Mouse (Mus musculus) R1 (cell line): ENCODE results near the gene Nacc1.
A peak's percentile ranks its signal among the peaks of the same experiment; 100 is the strongest.

Experiments used
- DNase-seq: peaks from one replicate; pipeline ENCODE4 v3.0.0-alpha.2; 2018; ENCODE audit warnings: low read depth, low spot score

Gene Nacc1

DNA sequence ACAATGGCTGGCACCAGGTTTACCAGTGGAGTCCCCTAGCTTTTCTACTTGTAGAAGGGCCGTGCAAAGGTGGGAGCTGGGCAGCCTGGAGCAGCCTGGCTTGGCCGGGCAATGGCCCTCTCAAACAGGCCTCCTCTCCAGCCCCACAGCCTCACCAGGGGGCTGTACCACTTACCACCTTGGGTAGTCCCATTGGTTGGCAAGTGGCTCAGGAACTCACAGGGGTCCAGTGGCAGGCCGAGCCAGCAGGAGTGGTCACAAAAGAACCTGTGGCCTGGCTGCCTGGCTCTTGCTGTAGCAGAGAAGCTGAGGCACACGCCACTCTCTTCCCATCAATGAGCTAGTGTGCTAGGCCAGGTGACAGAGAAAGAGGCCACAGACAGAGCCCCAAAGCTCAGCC is 26.5 kb upstream of the Nacc1 start:
- no peak for DNase-seq

DNA sequence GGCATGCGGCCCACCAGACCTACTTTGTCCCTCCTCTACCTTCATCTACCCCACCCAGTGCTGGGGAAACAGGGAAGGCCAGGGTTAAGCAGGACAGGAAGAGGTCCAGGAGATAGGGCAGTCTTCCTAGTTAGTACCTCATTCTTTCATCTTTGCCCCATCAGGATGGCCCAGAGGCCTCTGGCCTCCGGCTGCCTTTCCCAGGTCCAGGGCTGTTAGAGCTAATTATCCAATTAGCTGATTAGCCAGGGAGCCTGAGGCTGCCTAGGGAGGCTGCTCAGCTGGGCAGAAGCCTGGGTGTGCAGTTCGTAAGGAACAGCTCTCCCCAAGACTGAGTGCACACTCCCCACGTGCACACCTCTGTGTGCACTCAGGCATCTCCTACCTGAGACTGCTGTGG is 25.7 kb upstream of the Nacc1 start:
- no peak for DNase-seq

DNA sequence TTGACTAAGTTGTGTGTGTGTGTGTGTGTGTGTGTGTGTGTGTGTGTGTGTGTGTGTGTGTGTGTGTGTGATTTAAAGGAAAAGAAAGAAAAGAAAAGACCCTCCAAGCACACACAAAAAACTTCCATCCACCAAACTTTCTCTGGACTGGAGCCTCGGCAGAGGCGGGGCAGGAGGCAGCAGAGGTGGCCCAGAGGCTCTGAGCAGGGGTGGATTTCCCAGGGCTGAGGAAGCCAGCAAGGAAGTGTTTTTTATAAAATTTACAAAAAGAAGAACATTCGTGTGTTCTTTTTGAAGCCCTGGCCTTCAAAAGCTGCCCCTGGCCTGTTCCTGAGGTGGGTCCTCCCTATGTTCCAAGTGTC is 25.1 kb upstream of the Nacc1 start:
- no peak for DNase-seq

DNA sequence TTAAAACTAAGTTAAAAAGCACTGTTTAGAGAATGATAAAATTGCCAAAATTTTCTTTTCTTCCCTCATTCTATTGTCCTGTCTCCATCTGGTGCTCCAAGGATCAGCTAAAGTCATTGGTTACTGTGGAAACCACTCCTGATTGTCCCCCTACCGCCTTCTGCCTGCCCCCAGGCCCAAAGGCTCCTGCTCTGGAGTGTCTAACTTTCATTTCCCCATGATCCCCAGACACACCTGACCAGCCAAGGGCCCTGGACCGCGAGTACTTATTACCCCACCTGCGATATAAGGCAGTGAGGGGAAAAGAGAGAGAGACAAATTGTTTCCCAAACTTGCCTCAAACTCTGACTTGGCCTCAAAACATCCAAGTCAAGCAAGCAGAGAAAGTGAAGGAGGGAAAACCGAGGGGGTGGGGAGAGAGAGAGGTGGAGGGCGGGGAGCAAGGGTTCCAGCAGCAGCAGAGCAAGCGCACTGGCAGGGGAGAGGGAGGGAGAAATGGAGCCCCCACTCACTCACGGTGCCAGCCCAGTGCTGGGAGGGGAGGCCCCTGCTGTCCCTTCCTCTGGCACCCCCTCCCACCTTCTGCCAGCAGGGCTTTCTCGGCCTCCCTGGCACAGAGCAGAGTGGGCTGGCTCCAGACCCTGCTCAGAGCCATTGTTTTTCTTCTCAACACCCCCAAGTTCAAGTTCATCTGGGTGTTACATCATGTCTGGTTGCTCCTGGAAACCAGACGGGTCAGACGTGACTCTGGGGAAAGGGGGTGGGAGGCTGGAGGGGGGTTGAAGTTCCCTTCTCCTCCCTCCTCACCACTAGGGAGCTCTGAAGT is 24.5 kb upstream of the Nacc1 start:
- no peak for DNase-seq

DNA sequence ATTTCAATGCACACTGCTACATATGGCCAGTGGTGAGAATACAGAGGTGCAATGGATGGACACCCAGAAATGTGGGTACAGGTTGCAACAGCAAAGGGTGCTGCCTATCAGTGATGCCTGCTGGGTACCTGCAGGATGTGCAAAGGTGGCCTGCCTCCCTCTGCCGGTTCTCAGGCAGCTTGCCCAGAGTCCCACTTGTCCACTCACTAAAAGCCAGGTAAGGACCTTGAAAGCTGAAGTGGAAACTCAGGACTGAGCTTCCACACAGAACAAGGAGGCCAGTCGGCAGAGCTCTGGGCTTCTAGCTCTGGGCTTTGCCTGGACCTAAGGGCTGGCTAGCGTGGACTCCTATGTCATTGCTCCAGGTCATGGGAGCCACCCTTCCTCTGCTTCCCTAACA is 23.6 kb upstream of the Nacc1 start:
- DNase-seq: no peak

DNA sequence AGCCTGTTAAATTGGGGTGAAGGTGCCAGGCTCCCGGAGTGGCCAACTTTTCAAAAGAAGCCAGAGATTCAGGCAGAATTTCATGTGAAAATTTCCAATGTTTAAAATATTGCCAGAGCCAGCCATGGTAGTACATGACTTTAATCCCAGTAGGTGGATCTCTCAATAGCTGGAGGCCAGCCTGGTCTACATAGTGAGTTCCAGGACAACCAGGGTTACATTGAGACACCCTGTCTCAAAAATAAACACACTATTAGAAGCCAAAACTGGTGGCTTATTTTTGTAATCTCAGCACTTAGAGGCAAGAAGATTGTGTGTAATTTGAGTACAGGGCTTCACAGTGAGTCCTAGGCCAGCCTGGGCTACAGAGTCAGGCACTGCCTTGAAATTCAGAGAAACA is 22.3 kb upstream of the Nacc1 start:
- DNase-seq: no peak

DNA sequence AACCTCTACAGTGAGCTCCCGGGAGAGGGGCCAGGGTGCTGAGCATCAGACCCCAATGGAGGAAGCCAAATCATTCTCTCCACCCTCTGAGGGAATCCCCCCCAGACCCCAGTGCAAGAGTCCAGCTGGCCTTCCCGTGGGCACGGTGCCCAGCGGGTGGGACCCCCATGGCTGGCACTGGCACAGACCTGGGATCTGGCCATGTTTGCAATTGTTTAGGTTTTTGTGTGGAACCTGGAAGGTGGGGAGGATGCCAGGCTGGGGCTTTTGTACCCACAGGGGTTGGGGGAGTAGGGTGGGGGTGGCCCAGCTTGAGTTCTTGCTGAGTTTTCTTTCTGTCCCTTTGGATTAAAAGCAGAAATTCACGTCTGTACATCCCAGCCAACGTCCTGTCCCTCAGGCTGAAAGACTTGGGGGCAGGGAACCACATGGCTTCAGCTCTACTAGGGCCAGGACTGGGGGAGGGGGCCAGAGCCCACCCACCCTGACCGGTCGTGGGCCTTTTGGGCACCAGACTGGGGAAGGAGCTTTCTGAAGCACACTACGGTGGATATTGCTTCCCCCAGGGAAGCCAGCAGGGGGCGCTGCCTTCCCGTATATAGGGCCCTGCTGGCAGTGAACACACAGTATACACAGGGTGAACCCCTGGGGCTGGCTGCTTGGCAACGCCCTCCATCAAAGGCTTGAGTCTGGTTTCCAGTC is 21.3 kb upstream of the Nacc1 start:
- DNase-seq: peak; percentile 92

DNA sequence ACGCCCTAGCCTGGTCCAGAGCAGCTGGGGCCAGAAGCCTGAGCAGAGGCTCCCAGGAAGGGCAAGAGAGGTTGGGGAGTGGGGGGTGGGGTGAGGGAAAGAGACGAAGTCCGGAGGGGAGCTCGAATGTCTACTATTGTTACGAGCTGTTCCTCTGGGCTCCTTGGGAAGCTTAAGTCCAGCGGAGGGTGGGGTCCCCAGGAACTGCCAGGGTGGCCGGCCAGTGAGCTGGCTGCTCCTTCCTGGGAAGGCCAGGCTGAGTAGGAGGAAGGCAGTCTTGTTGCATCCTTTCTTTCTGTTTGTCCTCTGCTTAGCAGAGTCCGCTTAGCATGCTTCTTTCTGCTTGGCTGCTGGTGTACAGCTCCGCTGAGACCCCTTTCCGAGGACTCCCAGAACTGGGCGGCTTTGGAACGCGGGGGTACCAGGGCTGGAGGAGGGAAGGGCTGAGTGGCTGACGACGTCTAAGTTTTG is 20.4 kb upstream of the Nacc1 start:
- DNase-seq: no peak

DNA sequence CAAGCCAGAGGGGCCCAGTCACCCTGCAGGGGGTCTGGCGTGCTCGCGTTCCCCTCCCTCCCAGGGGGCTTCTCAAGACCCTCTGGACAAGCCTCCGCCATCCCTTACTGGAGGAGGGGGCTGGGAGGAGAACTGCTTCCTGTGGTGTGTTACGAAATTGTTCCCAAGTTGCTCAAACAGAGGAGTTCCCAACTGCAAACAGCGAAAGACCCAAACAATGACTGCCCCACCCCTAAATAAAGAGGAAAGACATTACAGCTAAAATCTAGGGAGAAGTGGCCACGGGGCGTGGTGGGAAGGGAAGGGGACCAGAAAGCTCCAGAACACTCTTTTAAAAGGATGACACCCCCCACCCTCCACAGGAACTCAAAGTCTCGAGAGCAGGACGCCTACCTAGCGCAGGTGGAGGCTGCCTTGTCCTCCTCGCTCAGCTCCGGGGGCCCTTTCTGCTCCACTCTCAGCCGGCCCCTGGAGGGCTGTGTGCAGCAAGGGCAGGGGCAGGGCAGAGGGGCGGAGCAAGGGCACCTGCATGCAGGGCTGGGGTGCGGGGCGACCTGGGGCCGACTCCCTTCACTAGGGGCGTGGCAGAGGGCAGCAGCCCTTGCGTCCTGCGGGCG is 19.7 kb upstream of the Nacc1 start:
- DNase-seq: peak; percentile 70

DNA sequence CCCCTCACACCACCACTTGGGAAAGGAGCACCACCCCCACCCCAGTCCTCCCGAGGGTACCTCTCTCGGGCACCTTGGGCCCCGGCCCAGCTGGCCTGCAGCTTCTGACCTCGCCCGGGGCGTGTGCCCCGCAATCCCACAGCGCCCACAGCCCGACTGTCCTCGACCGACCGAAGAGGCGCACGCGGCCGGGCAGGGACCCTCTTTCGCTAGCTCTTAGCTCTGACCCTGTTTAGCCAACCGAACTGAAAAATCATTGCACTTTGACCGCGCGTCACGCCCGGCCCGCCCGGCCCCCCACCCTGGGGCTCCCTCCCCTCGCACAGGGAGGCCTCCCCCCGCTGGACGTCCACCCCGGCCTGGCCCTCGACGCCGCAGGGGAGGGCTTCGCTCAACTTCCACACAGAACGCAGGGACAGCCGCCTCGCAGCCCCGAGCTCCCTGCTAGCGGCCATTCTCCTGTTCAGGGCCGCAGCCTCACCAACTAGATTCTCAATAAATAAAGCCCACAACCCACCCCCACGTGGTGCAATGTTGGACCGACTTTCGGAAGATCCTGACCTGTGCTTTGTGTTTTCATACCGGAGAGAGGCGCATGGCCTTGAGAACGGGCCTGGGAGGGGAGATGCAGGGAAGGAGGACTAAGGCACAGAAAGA is 19.1 kb upstream of the Nacc1 start:
- peak; percentile 40 for DNase-seq

DNA sequence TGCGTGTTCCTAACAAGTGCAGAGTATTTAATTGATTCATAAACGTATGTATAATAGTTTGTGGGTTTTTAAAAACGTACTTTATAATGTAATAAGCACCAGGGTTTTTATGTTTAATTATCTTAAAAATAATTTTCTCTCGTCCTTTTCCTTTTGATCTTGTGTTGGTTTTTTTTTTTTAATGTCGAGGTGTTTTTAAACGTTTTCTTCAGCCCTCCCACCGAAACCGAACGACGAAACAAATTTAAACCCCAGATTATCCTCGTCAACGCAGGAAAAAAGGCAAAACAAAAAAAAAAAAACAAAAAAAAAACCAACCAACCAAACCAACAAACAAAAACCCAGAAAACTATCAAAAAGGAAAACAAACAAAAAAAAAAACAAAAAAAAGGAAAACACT is 18.3 kb upstream of the Nacc1 start:
- no peak for DNase-seq

DNA sequence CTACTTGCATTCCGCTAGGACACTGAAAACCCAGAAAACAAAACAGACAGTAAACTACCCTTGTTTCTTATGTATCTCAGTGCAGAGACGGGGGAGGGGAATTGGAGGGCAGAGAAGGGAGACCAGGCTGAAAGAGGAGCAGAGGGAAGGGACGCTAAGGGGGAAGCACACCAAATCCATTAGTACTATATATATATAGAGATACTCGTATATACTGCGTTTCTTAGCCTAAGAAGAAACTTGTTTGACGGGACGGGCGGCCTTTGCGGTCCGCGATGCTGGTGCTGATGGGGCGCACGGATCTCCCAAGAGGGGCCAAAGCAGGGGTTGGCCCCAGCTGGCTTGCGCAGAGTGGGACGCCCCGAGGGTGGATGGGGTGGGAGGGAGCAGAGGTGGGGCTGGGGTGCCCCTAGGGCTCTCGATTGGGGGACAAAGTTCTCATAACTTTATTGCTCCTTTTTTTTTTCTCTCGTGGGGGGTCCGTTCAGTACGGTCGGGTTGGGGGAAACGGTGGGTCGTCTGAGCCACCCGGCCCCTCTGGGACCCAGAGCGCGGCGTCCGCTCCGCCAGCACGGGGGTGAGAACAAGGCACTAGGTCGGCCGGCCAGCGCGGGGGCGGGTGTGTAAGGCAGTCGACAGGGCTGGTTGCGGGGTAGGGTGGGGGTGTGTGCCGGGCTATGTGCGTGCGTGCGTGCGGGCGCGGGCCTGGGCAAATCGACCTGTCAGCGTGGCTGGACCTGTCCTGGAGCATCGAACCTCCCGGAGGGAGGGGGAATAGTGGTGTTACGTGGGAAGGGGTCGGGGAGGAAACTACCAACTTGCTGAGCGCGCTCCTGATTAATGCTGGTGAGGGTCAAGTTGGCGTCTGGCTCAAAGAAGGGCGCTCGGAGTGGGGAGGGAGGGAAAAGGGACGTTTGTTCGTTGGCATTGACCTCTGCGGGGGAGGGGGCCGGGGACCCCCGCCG is 17.5 kb upstream of the Nacc1 start:
- peak; percentile 67 for DNase-seq

DNA sequence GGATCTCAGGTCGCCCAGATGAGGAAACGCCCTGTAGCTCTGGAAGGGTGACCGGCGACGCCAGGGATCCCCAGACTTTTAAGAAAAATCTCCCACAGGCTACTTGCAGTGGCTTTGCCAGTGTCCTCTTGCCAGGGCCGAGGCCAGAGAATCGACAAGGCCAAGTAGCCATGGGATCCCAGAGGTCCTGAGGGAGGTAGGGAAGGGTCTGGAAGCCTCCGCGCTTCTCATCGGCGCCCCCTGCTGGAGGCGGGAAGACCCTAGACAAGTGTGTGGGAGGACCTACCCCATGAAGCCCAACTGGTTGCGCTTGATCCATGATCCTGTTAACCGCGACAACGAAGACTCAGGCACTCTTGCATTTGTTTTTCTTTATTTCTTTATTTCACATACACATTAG is 16.7 kb upstream of the Nacc1 start:
- peak; percentile 92 for DNase-seq

DNA sequence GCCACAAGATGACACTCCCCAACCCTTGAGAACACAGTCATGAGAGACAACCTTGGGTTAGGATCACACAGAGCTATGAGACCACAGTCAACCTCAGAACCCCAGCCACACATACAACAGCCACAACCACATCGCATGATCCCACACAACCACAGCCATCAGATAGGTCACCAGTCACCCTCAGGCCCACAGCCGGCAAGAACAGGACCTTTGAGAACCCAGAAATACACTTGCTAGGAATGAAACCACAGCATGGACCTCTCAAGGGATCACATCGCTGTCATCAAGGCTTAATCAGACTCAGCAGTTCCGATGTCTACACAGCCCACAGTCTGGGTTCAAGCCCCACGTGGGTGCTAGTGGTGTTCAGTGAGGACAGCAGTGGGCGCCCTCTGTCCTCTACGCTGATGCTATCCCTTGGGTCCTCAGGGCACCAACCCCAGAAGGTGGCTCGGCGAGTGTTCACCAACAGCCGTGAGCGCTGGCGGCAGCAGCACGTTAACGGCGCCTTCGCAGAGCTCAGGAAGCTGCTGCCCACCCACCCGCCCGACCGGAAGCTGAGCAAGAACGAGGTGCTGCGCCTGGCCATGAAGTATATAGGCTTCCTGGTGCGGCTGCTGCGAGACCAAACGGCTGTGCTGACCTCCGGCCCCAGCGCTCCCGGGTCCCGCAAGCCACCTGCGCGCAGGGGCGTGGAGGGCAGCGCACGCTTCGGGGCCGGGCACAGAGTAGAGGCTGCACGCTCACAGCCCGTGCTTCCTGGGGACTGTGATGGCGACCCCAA is 16.0 kb upstream of the Nacc1 start:
- no peak for DNase-seq

DNA sequence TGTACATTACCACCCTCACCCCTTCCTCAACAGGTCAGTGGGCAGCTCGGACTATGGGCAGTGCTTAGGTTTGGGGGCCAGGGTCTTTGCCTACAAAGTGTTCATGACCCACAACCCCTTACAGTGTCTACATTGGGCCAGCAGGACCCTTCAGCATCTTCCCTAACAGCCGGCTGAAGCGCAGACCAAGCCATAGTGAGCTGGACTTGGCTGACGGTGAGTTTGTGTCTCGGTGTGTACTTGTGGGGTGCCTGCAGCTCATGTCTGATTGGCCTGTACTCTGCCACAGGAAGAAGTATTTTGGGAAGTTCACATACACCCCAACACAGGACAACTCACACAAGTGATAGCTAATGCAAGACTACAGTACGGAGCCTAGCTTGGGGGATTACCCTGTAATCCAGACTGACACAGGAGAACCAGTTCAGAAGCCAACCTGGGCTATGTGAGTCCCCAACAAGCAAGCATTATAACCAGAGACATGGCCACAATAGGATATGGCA is 15.4 kb upstream of the Nacc1 start:
- no peak for DNase-seq

DNA sequence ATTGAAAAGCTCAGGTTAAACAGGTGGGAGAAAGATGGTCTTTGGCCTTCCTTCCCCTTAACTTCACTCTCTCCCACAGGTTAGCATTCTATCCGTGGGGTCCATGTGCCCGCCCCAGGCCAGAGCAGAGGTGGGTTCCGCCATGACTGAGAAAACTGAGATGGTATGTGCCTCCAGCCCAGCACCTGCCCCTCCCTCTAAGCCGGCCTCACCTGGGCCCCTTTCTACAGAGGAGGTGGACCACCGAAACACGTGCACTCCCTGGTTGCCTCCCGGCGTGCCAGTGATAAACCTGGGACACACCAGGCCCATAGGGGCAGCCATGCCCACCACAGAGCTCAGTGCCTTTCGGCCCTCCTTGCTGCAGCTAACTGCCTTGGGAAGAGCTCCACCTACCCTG is 14.9 kb upstream of the Nacc1 start:
- DNase-seq: no peak

DNA sequence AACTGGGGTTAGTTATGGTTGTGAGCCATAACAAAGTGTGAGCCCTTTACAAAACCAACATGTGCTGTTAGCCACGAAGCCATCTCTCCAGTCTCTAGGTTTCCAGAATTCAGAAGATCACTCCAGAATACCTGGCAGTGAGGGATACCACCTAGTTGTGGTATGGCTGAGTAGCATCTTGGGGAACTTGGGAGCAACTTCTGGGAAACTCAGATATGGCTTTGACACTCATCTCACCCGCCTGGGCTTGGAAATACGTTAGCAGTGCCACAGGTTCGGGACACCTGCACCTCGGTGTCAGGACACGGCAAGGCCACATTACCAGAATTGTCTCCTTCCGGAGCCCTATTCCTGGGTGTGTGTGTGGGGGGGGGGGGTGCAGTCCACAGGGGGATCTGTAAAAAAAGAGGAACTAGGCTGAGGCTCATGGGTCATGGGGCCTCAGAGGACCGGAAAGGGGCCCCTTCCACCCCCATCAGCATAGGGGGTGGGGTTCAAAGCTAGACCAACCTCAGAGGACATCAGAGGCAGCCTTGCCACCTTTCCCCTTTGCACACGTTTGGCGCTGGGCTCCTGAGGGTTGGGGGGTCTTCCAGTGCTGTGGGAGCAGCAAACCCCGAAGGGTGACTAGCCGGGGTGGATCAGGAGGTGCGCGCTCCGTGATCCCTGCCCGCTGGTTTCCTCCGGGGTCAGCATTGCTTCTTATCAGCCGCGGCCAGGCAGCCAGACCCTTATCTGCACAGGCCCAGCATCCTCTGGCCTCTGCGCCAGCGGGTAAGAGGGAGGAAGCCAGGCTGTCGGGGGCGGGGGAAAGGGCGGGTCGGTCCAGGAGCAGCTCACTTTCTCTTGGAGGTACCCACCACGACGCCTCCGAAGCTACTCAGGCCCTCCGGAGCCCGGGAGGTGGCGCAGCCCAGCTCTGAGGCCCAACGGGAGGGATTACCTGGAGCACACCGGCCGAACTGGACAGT is 13.6 kb upstream of the Nacc1 start, which contains the start of gene Lyl1:
Gene Lyl1 (plus strand): TSS at position 517 of the 971 bp plus-strand sequence.
- DNase-seq: peak; percentile 34

DNA sequence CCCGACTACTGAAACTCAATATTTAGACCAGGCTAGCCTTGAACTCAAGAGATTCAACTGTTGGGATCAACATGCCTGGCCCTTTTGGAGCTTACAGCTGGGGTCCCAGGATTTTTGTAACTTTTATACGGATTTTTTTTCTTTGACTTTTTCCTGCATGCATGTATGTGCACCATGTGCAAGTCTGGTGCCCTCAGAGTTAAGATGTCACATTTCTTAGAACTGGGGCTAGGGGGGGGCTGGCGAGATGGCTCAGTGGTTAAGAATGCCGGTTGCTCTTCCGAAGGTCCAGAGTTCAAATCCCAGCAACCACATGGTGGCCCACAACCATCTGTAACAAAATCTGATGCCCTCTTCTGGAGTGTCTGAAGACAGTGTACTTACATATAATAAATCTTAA is 12.9 kb upstream of the Nacc1 start:
- no peak for DNase-seq

DNA sequence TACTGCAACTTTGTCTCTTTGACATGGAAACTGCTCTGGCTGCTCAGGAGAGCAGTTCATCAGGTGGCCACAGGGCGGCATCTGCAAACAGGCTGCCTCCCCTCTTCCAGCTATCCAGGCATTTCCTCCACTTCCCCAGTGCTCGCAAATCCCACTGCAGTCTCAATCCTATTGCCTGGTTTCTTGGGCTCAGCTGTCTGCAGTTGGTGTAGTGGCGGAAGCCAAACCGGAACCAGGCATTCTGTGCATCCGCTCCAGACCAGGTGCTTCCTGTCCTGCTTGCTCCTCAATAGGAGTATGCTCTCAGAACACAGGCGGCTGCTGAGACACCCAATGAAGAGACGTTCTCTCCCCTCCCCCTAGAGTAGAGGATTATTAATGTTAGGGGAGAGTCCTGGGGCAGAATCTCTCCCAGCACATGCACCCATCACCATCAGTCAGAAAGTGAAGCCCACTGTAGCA is 12.2 kb upstream of the Nacc1 start:
- peak; percentile 92 for DNase-seq
